Mouse (Mus musculus): ENCODE measurements around the gene Grin2c. TPM values are rescaled to one million over a fixed set of nuclear protein-coding genes. Genes with fewer than 3 reads are reported as not detected.

The Grin2c gene
- polyA plus RNA-seq, 1 experiment from 2014 or later: not detected

- 81% methylated on average over 4 of the region's 4 CpGs for WGBS
- no peaks in the 10 kb centered on the region for H3K27me3 ChIP-seq (ENCODE audit: insufficient read depth, low read length)
- no peak overlapping the region for H3K27ac ChIP-seq (ENCODE audit: low read length)
- H3K4me2 ChIP-seq (replicated peaks; ENCODE audit: low read depth, low read length): no peak overlapping the region
- H3K36me3 ChIP-seq (ENCODE audit: insufficient read depth, low read length): peaks cover 15% of the 10 kb centered on the region; the same call in 1 of the 2 replicates
- H3K9me3 ChIP-seq (ENCODE audit: low read length): no peaks in the 10 kb centered on the region
- H3K4me3 ChIP-seq (ENCODE audit: low read length): no peak overlapping the region
- no peak overlapping the region for H3K9ac ChIP-seq (replicated peaks; ENCODE audit: low read length)
- no peak for ATAC-seq (ENCODE audit: low FRiP score, low TSS enrichment)
- no peaks in the 10 kb centered on the region for H3K4me1 ChIP-seq (ENCODE audit: insufficient read depth, low read length)
These were observed 66.5 kb downstream of the Grin2c start for GRCm38 (mm10) chr11:115200520-115200919.

Small RNAs within 50 kb of the gene (microRNA-seq; reads per million reads assigned to microRNA genes)
- gene Gm25837: not detected

Other genes starting within 250 kb of the Grin2c start
- gene Cd300ld4, start 240.2 kb downstream of the Grin2c start, polyA plus RNA-seq (2015; fragmentation: Nextera tagmentation; extraction: Ambion mirVana): not detected in 2 replicates
- not detected in 2 replicates for gene Cd300ld5, start 229.5 kb downstream of the Grin2c start, polyA plus RNA-seq (2015; fragmentation: Nextera tagmentation; extraction: Ambion mirVana)
- gene Cd300ld3, start 218.8 kb downstream of the Grin2c start, polyA plus RNA-seq (2015; fragmentation: Nextera tagmentation; extraction: Ambion mirVana): not detected in 2 replicates
- 0.10 TPM in 1 of 2 replicates, not detected in the other for gene Cd300e, start 205.1 kb downstream of the Grin2c start, polyA plus RNA-seq (2015; fragmentation: Nextera tagmentation; extraction: Ambion mirVana)
- gene Rab37, start 175.8 kb downstream of the Grin2c start, polyA plus RNA-seq (2015; fragmentation: Nextera tagmentation; extraction: Ambion mirVana): 1.7 and 2.2 TPM in 2 replicates
- 0.52 and 0.53 TPM in 2 replicates for gene Cd300lf, start 133.3 kb downstream of the Grin2c start, polyA plus RNA-seq (2015; fragmentation: Nextera tagmentation; extraction: Ambion mirVana)
- gene Slc9a3r1, start 103.9 kb downstream of the Grin2c start, polyA plus RNA-seq (2015; fragmentation: Nextera tagmentation; extraction: Ambion mirVana): 165 and 170 TPM in 2 replicates
- 11.7 and 13.8 TPM in 2 replicates for gene Tmem104, start 79.8 kb downstream of the Grin2c start, polyA plus RNA-seq (2015; fragmentation: Nextera tagmentation; extraction: Ambion mirVana)
- 28.0 and 29.7 TPM in 2 replicates for gene Nat9, start 79.4 kb downstream of the Grin2c start, polyA plus RNA-seq (2015; fragmentation: Nextera tagmentation; extraction: Ambion mirVana)
- 20.0 and 23.6 TPM in 2 replicates for gene Fdxr, start 9.8 kb upstream of the Grin2c start, polyA plus RNA-seq (2015; fragmentation: Nextera tagmentation; extraction: Ambion mirVana)
- 0.40 and 0.42 TPM in 2 replicates for gene Fads6, start 30.4 kb upstream of the Grin2c start, polyA plus RNA-seq (2015; fragmentation: Nextera tagmentation; extraction: Ambion mirVana)
- gene Otop2, start 39.9 kb upstream of the Grin2c start, polyA plus RNA-seq (2015; fragmentation: Nextera tagmentation; extraction: Ambion mirVana): 0.64 TPM in 1 of 2 replicates, not detected in the other
- 0.05 TPM in 1 of 2 replicates, not detected in the other for gene Ush1g, start 54.8 kb upstream of the Grin2c start, polyA plus RNA-seq (2015; fragmentation: Nextera tagmentation; extraction: Ambion mirVana)
- gene Otop3, start 67.5 kb upstream of the Grin2c start, polyA plus RNA-seq (2015; fragmentation: Nextera tagmentation; extraction: Ambion mirVana): not detected in 2 replicates
- 7.9 and 8.6 TPM in 2 replicates for gene Hid1, start 100.5 kb upstream of the Grin2c start, polyA plus RNA-seq (2015; fragmentation: Nextera tagmentation; extraction: Ambion mirVana)
- 7.9 and 10.2 TPM in 2 replicates for gene Cdr2l, start 114.7 kb upstream of the Grin2c start, polyA plus RNA-seq (2015; fragmentation: Nextera tagmentation; extraction: Ambion mirVana)
- 195 and 203 TPM in 2 replicates for gene Mrpl58, start 136.5 kb upstream of the Grin2c start, polyA plus RNA-seq (2015; fragmentation: Nextera tagmentation; extraction: Ambion mirVana)
- gene Atp5h, start 152.7 kb upstream of the Grin2c start, polyA plus RNA-seq (2015; fragmentation: Nextera tagmentation; extraction: Ambion mirVana): 942 and 981 TPM in 2 replicates
- 4.7 and 4.8 TPM in 2 replicates for gene Kctd2, start 152.9 kb upstream of the Grin2c start, polyA plus RNA-seq (2015; fragmentation: Nextera tagmentation; extraction: Ambion mirVana)
- 0.12 and 0.35 TPM in 2 replicates for gene Trim80, start 173.3 kb upstream of the Grin2c start, polyA plus RNA-seq (2015; fragmentation: Nextera tagmentation; extraction: Ambion mirVana)
- 28.4 and 31.5 TPM in 2 replicates for gene Slc16a5, start 195.2 kb upstream of the Grin2c start, polyA plus RNA-seq (2015; fragmentation: Nextera tagmentation; extraction: Ambion mirVana)
- gene Armc7, start 208.4 kb upstream of the Grin2c start, polyA plus RNA-seq (2015; fragmentation: Nextera tagmentation; extraction: Ambion mirVana): 9.0 and 10.5 TPM in 2 replicates
- 77.6 and 82.1 TPM in 2 replicates for gene Nt5c, start 224.6 kb upstream of the Grin2c start, polyA plus RNA-seq (2015; fragmentation: Nextera tagmentation; extraction: Ambion mirVana)
- gene Jpt1, start 247.1 kb upstream of the Grin2c start, polyA plus RNA-seq (2015; fragmentation: Nextera tagmentation; extraction: Ambion mirVana): 457 and 461 TPM in 2 replicates

Measured in kidney, embryonic 16.5 days (tissue).